Mouse (Mus musculus) frontal cortex, postnatal 36 days (tissue): Measurements from ENCODE around the gene Plpp3.

Experiments used
- DNase-seq, 2 experiments: peaks; one replicate each; pipeline ENCODE4 v3.0.0; 2022; ENCODE audit warnings: low spot score in 2 of 2

Gene Plpp3

DNA sequence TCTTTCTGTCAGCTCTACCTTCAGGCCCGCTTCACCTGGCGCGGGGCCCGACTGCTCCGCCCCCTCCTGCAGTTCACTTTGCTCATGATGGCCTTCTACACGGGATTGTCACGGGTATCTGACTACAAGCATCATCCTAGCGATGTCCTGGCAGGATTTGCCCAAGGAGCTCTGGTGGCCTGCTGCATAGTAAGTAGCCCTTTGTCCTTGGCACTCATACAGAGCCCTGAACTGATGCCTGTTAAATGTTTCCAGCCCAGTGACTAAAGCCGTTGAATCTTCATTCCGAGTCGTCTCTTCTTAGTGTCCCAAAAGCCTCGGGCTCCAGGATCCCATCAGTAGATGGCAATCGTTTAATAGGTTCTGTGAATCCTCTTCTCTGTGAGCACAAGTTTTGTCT is 62.2 kb downstream of the Plpp3 start:
- DNase-seq, result no peak

DNA sequence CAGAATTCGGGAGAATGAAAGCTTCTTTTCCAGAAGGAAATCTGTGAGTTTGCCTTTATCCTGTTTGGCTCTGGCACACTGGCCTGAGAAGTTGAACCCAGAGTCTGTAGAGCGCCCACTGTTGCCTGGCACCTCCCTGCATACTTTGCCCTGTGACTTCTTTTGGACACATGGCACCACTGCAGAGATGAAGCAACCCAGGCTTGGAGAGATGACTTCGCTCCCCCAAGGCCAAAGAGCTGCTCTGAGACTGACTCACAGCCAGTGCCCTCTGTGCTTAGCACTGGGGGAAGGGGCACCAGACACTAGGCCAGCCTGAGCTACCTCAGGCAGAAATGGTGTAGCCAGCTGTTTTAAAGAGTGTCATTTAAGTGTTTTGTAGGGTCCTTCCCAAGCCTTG is 63.7 kb downstream of the Plpp3 start:
- no peak for DNase-seq

DNA sequence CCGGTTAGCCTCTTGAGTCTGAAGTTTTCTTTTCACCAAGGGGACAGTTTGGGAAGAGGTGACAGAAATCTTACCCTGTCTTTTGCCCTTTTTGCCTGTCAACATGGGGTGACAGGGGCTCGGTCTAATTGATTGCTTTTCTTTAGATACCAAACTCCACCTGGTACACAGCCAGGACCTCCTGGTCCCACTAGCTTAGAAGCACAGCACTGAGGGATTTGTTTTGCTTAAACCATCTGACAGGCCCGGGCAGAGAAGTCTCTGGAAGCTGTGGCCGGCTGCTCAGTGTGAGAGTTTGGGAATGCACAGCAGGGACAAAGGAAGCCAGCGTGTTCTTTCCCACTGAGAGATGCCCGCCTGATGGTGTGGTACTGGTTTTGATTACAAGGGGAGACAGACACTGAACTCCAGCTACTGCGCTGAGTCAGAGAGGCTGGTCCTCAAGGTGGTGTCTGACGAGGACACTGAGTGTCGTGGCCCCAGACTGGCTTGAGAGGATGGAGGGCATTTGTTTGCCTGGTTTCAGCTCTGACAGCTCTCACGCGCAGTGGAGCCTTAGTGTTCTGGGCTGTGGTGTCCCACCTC is 64.2 kb downstream of the Plpp3 start:
- DNase-seq, result no peak

DNA sequence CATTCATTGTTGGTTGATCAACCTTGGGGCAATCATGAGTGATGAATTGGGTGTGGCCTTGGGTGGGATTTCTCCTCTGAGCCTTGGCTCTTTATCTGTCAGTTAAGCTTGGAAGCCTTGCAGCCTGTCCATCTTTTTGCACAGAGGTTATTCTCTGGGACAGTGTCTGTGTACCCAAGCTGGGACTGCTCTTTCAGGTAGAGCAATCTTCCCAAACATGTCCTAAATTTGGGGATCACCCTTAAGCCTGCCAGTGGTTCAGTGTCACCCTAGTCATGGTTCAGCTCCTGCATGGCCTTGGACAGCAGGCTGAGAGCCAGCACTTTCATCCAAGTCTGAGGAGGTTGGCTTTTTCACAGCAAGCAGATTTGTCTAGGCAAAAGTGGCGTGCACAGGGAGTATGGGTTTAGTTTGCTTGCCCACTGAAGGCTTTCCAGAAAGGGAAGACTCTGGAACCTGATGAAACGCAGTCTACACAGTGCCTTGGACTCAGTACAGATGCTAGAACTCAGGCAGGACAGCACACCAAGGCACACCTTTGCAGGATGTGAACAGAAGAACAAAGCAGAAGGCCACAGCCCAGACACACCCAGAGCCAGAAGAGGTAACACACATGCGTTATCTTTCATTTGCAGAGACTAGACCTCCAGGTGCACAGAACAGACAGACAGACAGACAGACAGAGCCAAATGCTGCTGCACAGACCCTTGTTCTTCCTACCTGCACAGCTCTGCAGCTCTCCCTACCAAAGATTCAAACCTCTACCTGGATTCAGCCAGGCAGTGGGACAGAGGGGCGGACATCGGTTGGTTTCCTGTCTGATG is 66.2 kb downstream of the Plpp3 start:
- DNase-seq, result no peak

DNA sequence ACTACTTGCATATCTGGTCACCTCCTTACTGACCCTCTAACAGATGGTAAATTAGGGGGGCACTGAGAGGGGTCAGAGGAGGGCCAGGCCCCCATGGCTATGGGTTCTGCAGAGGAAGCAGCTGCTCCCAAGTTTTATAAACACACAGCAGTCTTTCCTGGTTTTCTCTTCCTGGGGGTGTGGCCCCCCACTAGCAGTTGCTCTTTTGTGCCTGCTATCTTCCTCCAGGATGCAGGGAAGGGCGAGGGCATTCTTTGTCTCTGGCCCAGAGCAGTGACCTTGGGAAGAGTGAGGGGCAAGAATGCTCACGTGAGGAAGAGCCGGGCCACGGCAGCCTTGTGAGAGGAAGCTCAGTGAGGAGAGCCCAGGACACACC is 66.8 kb downstream of the Plpp3 start:
- DNase-seq, result no peak

DNA sequence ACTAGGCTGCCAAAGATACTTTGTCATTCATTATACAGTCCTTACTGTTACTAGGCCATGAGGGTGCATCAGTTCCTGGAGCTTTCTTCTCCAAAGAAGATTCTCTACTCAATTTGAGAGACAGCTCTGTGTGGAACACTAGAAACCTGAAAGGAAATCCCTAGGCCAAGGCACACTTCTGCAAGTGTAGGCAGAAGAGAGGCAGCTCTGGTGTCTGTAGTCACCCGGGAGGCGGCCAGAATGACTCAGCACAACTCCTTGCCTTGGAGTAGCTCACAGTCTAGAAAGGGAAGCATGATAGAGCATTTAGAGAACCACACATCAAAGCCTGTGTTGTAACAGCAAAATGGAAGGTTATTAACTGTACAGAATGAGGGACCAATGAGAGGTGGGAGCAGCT is 68.4 kb downstream of the Plpp3 start:
- DNase-seq, result peak; percentile 62 to 72

DNA sequence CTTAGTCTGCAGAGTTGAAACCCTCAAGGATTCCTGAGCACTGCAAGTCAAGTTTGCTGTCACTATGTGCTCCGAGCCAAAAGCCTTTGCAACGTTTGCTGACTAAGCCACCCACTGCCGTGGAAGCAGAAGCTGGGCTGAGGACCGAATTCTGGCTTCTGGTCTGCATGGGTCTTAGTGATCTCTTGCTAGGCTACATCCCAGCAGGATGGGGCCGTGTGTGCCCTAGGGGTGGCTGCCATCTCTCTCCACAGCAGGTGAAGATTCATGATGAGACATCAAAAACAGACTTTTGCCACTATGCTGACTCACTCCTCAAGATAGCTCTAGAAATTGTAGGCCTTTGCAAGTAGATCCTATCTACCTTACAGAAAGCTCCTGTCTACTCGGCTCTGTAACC is 69.2 kb downstream of the Plpp3 start:
- peak; percentile 31 to 33 for DNase-seq

DNA sequence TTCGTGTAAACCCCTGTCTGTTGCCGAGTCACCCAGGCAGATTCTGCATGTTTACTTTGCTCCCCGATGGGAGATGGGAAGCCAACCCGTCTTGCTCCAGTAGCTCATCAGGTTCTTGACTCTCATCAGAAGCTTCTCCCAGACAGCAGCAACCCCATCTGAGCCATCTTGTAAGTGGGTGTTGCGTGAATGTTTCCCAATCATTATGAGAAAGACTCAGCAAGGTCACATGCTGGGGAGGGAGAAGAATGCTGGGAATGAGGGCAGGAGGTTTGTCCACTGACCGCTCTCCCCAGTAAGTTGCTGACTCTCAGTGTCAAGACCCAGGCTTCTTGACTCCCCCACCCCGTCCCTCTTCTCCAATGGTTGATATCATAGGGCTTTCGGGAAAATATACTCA is 73.0 kb downstream of the Plpp3 start:
- DNase-seq, result no peak

DNA sequence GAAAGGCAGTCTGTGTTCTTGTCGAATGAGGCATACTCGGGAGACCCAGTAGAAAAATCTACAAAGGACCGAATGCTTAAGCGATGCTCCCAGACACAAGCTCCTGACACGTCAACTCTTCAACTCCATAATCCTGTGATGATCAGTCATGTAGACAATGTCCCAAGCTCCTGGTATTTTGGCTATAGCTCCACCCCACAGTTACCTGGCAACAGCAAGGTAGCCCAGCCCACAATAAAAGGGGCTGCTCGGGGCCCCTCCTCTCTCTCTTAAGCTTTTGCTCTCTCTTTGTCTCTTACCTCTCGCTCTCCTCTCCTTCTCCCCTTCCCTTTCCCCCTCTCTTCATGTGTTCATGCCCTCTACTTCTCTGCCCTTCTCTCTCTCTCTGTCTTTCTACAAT is 83.1 kb downstream of the Plpp3 start:
- DNase-seq, result no peak

DNA sequence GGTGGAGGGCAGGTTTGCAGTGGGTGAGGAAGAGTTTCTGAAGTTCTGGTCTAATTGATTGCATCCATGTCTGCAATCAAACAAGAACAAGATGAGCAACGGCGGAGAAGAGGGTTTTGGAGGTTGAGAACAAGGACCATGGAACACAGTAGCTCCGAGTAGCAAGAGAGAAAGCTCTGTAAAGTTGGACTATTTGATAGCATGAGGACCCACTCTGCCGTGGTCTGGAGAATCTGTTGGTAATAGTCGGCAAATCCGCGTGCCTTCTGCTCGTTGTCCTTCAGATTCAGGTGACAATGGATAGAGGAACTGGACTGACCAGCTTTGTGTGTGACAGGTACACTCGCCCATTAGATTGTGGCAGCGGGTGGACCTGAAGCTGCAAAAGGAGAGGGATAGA is 87.8 kb downstream of the Plpp3 start:
- DNase-seq, result no peak

DNA sequence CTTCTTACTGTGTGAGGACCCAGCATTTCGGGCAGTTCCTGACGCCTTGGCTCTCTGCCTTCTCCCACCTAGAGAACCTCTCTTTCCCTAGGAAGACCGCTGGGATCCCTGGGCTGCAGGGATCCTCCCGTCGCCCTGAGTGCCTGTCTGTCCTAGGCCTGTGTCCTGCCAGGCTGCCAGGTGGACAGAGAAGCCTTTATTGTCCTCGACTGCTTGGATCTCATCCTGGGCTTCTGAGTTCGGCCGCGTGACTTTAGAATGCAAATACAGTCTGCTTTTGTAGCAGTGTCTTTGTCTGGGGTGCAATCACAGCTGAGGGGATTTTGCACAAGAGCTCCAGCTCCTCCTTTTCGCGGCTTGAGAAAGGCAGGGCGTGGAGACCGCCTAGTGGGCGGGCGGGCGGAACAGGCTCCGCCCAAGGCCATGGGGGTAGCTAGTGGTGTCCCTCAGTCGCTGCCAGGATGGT is 88.4 kb downstream of the Plpp3 start:
- peak; percentile 26 to 30 for DNase-seq

DNA sequence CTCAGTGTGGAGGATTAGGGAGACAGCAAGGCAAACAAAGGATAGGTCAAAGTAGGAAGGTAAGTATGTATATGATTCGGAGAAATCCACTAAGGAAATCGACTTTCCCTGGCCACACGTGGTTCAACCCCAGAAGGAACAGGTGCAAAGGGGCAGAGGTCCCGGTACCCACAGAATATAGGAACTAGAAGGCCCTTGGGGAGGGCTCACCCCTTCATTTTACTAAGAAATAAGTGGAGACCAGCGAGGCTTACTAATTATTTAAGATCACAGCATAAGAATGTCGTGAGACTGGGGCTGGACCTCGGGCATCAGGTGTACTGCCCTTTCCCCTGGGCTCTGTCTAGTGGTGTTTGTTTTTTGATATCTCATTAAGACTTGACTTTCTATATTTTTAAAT is 89.2 kb downstream of the Plpp3 start:
- DNase-seq, result no peak

DNA sequence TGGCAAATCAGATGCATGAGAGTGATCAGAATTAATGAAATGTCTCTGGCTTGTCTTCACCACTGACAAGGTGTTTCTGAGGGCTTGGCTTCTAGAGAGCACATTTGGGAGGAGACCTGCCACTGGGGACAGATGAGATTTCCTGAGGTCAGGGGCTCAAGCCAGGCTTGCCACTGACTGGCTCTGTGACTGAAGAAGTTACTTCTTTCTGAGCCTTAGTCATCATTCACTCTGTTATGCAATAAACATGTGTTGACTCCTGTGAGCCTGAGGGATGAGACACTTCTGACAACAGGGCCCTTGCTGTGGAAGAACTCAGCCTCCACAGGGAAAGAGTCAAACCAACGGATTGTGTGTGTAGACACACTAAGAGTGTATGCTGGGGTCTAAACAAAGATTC is 91.0 kb downstream of the Plpp3 start:
- DNase-seq, result no peak

DNA sequence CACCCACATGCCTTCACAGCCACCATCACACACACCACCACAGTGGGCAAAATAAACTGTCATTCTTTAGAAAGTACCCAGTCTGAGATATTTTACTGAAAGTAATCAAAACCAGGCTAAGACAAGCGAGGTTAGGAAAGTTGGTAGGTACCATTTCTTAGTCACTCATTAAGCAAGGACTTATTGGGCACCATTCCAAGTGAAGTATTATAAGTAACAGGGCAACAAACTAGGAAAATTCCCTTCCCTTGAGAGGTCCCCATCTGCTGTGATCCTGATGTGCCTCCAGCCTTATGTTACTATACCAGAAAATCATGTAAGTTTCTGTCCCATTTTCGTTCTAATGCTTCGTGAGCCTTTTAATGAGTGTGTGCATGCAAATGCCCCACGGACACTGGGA is 92.1 kb downstream of the Plpp3 start:
- no peak for DNase-seq

DNA sequence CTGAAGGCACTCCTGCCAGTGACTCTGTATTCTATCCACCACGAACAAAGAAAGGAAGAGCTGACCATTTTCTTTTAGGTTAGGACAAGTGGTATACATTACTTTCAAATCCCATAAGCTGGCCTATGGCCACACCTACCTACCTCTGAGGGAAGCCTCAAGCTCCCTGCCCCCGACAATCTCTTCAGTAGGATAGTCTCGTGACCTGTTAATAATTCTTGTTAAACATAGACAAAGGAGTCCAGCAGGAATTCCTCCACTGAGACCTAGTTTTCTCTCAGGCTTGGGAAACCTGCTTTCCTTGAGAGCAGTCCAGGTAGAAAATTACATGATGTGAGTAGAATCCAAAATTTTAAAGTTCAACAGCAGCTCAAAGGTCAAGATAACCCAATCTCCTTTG is 93.8 kb downstream of the Plpp3 start:
- no peak for DNase-seq

DNA sequence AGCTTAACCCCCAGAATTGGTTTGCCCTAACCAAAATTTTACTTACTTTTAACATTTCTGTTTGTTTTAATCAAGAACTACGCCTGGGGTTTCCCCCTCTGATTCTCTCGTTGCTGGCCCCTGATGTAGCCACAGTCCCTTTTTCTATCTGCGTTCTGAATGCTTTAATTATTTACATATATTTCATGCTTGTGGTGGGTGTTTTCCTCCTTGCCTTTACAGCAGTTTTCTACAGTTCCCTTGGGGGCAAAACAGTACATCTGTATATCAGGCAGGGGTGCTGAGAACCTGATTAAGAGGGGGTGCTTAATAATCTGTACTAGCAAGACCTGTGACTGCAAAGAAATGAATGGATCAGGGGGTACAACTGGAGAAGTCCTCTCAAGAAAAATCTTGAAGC is 94.9 kb downstream of the Plpp3 start:
- no peak for DNase-seq

DNA sequence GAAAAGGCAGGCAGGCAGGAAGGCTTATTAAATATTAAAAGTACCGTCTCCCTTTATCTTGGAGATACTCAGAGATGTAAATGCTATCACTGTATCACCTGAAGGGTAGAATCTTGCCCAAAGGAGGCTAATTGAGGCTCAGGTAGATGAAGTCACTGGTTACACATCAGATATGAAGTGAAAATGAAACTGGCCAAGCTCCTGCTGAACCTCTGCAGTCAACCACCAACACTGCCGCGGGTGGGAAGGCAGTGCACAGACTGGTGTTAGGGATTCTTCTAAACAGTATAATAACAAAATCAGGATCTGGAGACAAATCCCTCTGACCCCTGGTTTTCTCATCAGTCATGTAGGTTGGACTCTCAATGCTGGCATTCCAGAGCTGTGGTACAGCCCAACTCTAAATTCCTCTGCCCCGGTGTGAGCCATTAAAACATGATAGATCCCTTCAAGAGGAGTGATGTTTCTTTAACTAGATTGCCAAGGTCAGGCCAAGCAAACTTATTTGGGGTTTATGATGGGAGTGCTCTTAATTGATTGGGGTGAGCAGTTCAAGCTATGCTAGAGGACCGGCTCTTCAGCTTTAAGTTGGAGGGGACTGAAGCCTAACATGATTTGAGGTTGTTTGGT is 95.5 kb downstream of the Plpp3 start:
- no peak for DNase-seq

DNA sequence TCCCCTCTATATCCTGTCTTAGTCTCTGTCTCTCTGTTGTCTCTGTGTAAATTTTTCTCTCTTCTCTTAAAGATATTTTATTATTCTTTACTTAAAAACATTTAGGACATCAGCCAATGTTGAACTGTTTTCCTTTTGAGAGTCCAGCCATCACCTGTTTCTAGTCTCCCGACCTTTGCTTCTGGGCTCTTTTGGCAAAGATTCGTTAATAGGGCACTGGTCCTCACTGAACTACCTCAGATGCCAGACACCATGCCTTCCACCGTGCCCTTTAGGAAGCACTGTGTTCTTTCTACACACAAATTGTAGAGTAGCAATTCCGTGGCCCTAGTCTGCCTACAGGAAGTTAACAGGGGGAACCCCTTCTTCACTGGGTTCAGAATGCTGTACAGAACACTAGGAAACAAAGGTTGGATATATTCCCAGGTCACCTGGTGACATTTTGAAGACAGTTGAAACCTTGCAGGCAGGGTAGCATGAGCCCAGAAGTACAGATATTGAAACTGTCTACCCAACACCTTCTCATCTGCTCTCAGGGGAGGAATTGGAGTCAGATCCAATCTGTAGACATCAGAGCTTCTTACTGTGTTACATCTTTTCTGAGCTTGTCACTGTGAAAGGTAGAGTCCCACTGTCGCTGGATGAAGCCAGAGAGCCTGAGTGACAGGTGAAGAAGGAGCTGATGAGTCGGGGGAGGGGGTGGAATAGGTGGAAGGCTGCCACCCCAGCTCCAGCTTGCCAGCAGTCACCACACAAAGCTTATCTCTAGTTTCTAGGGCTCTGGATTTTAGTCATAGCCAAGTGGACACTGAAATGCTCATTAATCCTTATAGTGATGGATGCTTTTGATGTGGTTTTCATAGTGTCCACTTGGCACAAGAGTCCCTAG is 96.5 kb downstream of the Plpp3 start:
- no peak for DNase-seq

DNA sequence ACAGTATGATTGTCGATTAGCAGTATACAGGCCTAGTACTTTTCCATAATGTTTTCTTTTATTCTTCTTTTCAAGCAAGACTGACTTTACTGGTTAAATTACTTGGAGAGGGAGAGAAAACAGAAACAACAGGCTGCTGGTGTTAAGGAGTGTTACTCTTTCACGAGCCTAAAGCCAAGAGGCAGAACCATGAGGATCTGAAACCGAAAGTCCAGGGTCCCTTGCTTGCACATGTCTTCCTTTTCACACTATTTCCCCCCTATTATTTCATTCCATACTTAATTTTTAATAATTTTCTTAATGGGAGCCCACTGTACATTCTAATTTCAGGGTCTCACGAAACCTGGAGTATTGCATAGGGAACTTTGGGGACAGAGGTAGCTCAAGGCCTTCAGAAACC is 97.2 kb downstream of the Plpp3 start:
- DNase-seq, result no peak

DNA sequence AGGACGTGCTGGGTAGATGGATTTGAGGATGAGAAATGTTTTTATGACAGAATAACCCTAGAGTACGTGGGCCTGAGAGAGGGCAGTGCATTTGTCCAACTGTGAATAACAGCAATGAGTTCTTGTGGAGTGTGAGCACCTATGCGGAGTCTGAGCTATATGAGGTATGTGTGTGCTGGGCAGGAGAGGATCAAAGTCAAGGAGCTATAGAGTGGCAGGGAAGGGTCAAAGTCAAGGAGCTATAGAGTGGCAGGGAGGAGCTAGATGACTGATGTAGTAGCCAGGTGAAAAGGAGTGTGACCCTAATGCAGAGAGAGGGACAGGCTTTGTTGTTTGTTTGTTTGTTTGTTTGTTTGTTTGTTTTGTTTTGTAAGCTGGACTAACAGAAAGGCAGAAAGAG is 98.0 kb downstream of the Plpp3 start:
- DNase-seq, result no peak

DNA sequence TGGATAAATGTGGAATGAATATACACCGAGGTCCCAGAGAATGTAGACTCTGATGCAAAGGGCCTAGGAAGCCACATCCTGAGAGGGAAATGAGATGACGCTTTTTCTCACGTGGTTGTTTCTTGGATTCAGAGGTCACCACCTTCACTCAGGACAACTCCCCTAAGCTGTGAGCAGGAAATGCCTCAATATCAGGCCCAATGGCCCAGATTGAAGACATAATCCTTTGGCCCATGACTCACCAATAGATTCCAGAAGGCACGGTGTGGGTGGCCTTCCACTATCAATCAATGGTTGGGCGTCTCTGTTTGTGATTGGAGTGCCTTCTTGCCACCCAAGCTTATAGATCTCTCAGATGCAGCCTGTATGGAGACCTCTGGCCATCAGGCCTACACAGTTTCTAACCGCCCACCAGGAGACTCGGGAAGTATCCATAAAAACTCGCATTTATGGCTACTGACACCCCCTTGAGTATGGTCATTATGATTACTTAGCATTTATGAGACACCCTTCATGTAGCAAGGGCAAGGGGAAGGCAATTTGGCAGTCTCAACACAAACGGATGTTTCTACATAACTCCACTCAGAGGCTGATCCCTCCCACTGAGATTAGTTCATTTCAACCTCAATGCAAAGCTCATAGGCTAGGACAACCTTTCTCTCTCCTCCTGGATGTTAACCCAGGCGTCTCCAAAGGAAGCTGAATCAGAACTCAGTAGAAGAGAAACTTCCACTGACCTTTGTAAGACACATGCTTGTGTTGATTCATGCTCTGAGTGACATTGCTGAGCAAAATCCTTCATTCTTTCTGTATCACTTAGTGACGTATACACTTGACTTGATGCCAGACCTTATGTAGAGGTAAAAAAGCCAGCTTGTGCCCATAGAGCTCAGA is 100.8 kb downstream of the Plpp3 start:
- DNase-seq, result no peak
